Mouse (Mus musculus) liver, postnatal 0 days (tissue): ENCODE data around the gene Mnt. TPM values are rescaled to one million over a fixed set of nuclear protein-coding genes. Genes with fewer than 3 reads are reported as not detected.
"Not testable (repeated sequence)": the region's sequence is repeated elsewhere in the genome, so short reads cannot be mapped to it uniquely, and the experiment has no call there.

Experiments used
- ATAC-seq: fragments of 200-750 bp; cut with Nextera tagmentation; 2 replicates; pipeline ENCODE4 v1.8.0; 2017; ENCODE audit warnings: mild to moderate bottlenecking, moderate library complexity
- DNase-seq: peaks from one replicate; pipeline ENCODE4 v3.0.0-alpha.2; 2016
- H3K27ac ChIP-seq: fragments of 300-500 bp; sonication (generic); 2 replicates; pipeline ENCODE4 v1.5.1; 2014; ENCODE audit warnings: antibody characterized with exemption, moderate library complexity, mild to moderate bottlenecking, low read depth
- H3K27me3 ChIP-seq: fragments of 300-500 bp; sonication (generic); 2 replicates; pipeline ENCODE4 v1.6.1; 2014; ENCODE audit warnings: low read length, control low read depth, mixed read lengths; ENCODE audit not compliant: insufficient read depth
- H3K36me3 ChIP-seq: fragments of 300-500 bp; sonication (generic); replicated peaks from 2 replicates; pipeline ENCODE4 v1.6.1; 2014; ENCODE audit warnings: mild to moderate bottlenecking, control low read depth, low read length, moderate library complexity, mixed read lengths; ENCODE audit not compliant: insufficient read depth
- H3K4me1 ChIP-seq: fragments of 300-500 bp; sonication (generic); 2 replicates; pipeline ENCODE4 v1.6.1; 2014; ENCODE audit warnings: antibody characterized with exemption, mild to moderate bottlenecking, control low read depth; ENCODE audit not compliant: insufficient read depth
- H3K4me2 ChIP-seq: fragments of 300-500 bp; sonication (generic); 2 replicates; pipeline ENCODE4 v1.6.1; 2014; ENCODE audit warnings: low read depth, mild to moderate bottlenecking, low read length, moderate library complexity, mixed read lengths
- H3K4me3 ChIP-seq: fragments of 300-500 bp; sonication (generic); 2 replicates; pipeline ENCODE4 v1.5.1; 2014; ENCODE audit warnings: low read depth, low read length
- H3K9ac ChIP-seq: fragments of 300-500 bp; sonication (generic); replicated peaks from 2 replicates; pipeline ENCODE4 v1.6.1; 2014; ENCODE audit warnings: mild to moderate bottlenecking, moderate library complexity
- H3K9me3 ChIP-seq: fragments of 300-500 bp; sonication (generic); 2 replicates; pipeline ENCODE4 v1.6.1; 2016; ENCODE audit warnings: mild to moderate bottlenecking, control low read depth, low read length, mixed read lengths
- CTCF ChIP-seq: sonication (generic); IDR thresholded peaks from 2 replicates; pipeline ENCODE4 v1.5.1; 2016; ENCODE audit warnings: antibody characterized with exemption, low read depth
- EP300 ChIP-seq: IDR thresholded peaks from 2 replicates; pipeline ENCODE4 v1.6.1; 2016; ENCODE audit warnings: antibody characterized with exemption, low read depth, mild to moderate bottlenecking
- WGBS: fragments of 180-500 bp; shearing (Covaris S2); extraction: QIAGEN DNeasy Blood & Tissue Kit; methylation state at CpG from one replicate; pipeline ENCODE4 v1.1.7; 2014; ENCODE audit not compliant: insufficient replicate concordance; 5-methylcytosine and 5-hydroxymethylcytosine counted together
- polyA plus RNA-seq: library from polyadenylated mRNA; unstranded; fragments of >200 nt; fragmentation: Nextera tagmentation; extraction: Ambion mirVana; gene quantifications from 2 replicates; pipeline ENCODE4 v1.2.1, GENCODE M21; 2015

The Mnt gene
- polyA plus RNA-seq, 1 experiment from 2014 or later: 1.4 TPM

GRCm38 (mm10) chr11:74810134-74810533 lies 20.6 kb upstream of the Mnt start:
- Histone ChIP-seq H3K4me1 (no peaks in the 10 kb centered on the region), H3K36me3 (peaks cover 22% of the 10 kb centered on the region; the same call in 1 of the 2 replicates), H3K9me3 (no peaks in the 10 kb centered on the region), H3K27ac (no peak overlapping the region), H3K4me2 (no peak overlapping the region), H3K4me3 (no peak overlapping the region), H3K27me3 (no peaks in the 10 kb centered on the region), H3K9ac (no peak overlapping the region)
- no peak for ATAC-seq
- TF ChIP-seq CTCF (no peak), EP300 (no peak)
- DNase-seq: no peak

GRCm38 (mm10) chr11:74811027-74811426 lies 19.7 kb upstream of the Mnt start:
- H3K27ac ChIP-seq, H3K4me2 ChIP-seq, DNase-seq, H3K9ac ChIP-seq, H3K4me1 ChIP-seq, H3K27me3 ChIP-seq, ATAC-seq, H3K9me3 ChIP-seq, H3K4me3 ChIP-seq: not testable (repeated sequence)
- 87% methylated on average over 3 of the region's 3 CpGs for WGBS
- peaks cover 20% of the 10 kb centered on the region; the same call in 1 of the 2 replicates for H3K36me3 ChIP-seq

GRCm38 (mm10) chr11:74811538-74811937 lies 19.2 kb upstream of the Mnt start:
- Histone ChIP-seq H3K27ac (no peak overlapping the region), H3K36me3 (peaks cover 15% of the 10 kb centered on the region), H3K9ac (no peak overlapping the region), H3K27me3 (no peaks in the 10 kb centered on the region), H3K4me1 (no peaks in the 10 kb centered on the region), H3K9me3 (no peaks in the 10 kb centered on the region), H3K4me2 (no peak overlapping the region), H3K4me3 (no peak overlapping the region)
- TF ChIP-seq EP300 (no peak), CTCF (no peak)
- ATAC-seq: no peak
- WGBS: 81% methylated on average over 5 of the region's 5 CpGs
- no peak for DNase-seq

GRCm38 (mm10) chr11:74815795-74816194 lies 14.9 kb upstream of the Mnt start:
- Histone ChIP-seq H3K9ac (no peak overlapping the region), H3K4me3 (no peak overlapping the region), H3K4me1 (no peaks in the 10 kb centered on the region), H3K27me3 (no peaks in the 10 kb centered on the region), H3K36me3 (peaks cover 16% of the 10 kb centered on the region), H3K9me3 (no peaks in the 10 kb centered on the region), H3K4me2 (no peak overlapping the region), H3K27ac (no peak overlapping the region)
- DNase-seq (no peak), ATAC-seq (no peak)
- TF ChIP-seq CTCF: peak; percentile 19
- no peak for TF ChIP-seq EP300

- Histone ChIP-seq H3K4me2 (no peak overlapping the region), H3K4me1 (peaks cover 1% of the 10 kb centered on the region), H3K9me3 (no peaks in the 10 kb centered on the region), H3K9ac (no peak overlapping the region), H3K4me3 (no peak overlapping the region), H3K27me3 (no peaks in the 10 kb centered on the region), H3K36me3 (peaks cover 21% of the 10 kb centered on the region), H3K27ac (no peak overlapping the region)
- ATAC-seq: no peak
- DNase-seq: no peak
- TF ChIP-seq EP300 (no peak), CTCF (no peak)
- WGBS: 58% methylated on average over 1 of the region's 1 CpGs
These were observed 9.8 kb upstream of the Mnt start for GRCm38 (mm10) chr11:74820921-74821320.

- WGBS: 39% methylated on average over 1 of the region's 1 CpGs
These were observed 9.3 kb upstream of the Mnt start for GRCm38 (mm10) chr11:74821463-74821862.

DNA sequence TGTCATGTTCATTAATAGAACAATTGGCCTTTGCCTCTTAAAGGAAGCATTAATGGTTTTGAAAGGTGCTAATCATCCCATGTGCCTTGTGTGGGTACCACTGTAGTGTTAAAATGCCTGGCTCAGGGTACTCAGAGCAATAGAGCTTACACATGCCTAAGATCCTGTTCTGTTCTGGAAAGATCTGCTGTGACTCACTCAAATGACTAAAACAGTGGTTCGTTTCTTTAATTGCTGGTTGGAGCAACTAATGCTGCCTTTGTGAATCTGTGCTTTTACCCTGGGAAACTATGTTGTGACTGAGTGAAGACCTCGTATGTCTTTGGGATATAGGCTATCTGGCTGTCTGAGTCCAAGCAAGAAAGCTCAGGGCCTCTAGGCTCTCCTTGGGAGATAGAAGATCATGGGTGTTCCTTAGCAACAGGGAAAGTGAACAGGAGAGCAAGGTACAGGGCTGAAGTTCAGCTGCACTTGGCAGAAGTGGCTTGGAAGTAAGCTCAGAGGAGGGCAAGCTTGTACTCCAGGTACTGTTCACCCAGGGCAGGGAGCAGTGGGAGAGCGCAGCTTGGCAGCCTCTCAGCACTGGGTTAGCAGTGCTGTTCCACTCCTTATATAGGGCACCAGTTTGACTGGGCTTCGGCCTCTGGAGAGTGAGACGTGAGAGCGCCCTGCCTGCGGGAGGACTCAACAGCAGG lies 7.8 kb upstream of the Mnt start:
- H3K9me3 ChIP-seq: no peaks in the 10 kb centered on the region
- H3K4me1 ChIP-seq: peaks cover 18% of the 10 kb centered on the region
- H3K27ac ChIP-seq: no peak overlapping the region
- H3K36me3 ChIP-seq: peaks cover 9% of the 10 kb centered on the region
- ATAC-seq (no peak), DNase-seq (no peak)
- no peaks in the 10 kb centered on the region for H3K27me3 ChIP-seq
- no peak overlapping the region for H3K9ac ChIP-seq
- H3K4me2 ChIP-seq: no peak overlapping the region
- 83% methylated on average over 7 of the region's 7 CpGs for WGBS
- no peak overlapping the region for H3K4me3 ChIP-seq
- no peak for TF ChIP-seq EP300
- no peak for TF ChIP-seq CTCF

More at GRCm38 (mm10) chr11:74821463-74821862, 9.3 kb upstream of the Mnt start:
- no peak for ATAC-seq
- no peak overlapping the region for H3K9ac ChIP-seq
- H3K4me1 ChIP-seq: peaks cover 6% of the 10 kb centered on the region
- H3K9me3 ChIP-seq: no peaks in the 10 kb centered on the region
- no peak overlapping the region for H3K4me2 ChIP-seq
- no peak overlapping the region for H3K27ac ChIP-seq
- H3K27me3 ChIP-seq: no peaks in the 10 kb centered on the region
- peak; percentile 19 for DNase-seq
- H3K36me3 ChIP-seq: peaks cover 21% of the 10 kb centered on the region
- peak; percentile 59 for TF ChIP-seq CTCF
- TF ChIP-seq EP300: no peak
- no peak overlapping the region for H3K4me3 ChIP-seq
